Mouse (Mus musculus): ENCODE results near the gene Yars2.
A peak's percentile ranks its signal among the peaks of the same experiment; 100 is the strongest.
"Not testable (repeated sequence)": the region's sequence is repeated elsewhere in the genome, so short reads cannot be mapped to it uniquely, and the experiment has no call there.

Yars2 gene

DNA sequence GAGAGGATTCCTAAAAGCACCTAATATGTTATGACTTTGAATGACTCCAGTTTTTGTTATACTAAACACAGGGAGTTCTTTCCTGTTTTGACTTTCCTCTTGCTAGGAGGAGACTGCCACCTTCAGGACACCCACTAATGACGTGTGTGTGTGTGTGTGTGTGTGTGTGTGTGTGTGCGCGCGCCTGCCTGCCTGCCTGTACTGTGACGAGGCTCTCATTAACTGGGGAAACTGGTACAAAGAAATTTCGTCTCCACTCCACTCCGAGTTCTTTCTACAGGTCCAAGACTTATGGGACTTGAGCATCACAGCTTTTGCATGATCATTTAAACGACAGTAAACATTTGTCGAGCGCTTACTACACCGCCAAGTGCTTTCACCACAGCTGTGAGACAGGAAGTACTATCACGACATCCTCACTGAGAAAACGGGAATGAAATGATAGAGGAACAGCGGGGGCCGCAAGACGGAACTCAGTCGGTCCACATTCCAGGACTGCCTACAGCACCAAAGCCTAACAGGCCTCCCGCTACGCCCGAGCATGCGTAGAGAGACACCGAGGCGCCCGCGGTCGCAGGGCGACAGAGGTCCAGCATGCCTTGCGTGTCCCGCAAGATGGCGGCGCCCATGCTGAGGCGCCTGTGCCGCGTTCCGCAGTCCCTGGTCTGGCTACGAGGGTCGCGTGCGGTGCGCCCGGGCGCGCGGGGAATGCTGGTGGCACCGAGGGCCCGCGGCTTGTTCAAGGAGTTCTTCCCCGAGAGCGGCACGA, at the start of gene Yars2:
Gene Yars2, plus strand, starts transcription at position 597 of the 769 bp plus-strand sequence.
- peak; percentile 80 for DNase-seq (ENCODE audit: low read depth, low spot score)

DNA sequence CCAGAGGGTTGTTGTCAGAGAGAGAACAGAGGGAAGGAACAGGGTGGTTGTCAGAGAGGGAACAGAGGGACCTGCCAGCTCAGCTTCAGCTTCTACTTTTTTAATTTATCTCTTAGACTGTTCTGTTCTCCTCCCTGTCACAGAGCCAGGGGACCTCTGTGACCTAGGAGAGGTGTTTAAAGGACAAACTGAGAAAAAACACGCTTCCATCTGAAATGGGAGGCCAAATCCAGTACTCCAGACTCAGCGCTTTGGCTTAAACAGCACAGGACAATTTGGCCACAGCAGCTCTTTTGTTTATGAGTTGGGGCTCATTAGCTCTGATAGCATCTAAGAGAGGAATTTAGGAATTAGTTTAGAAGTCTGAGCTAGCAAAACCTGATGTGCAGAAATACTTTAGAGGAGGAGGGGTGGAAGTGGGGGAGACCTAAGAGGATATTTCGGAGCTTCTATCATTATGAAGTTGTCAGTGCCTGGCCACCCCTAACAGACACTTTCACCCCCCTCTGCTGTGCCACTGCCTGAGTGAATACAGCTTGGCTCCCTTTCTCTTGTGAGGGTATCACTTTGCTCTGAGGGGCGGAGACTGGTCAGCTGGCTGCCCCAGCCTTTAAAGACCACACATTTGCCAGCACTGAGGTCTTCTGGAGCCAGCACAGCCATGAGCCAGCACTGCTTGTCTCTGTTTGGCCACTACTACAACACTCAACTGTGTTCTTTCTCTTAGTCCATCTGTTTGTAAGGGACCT, 49.3 kb upstream of the Yars2 start:
- no peak for DNase-seq (ENCODE audit: low read depth, low spot score)

DNA sequence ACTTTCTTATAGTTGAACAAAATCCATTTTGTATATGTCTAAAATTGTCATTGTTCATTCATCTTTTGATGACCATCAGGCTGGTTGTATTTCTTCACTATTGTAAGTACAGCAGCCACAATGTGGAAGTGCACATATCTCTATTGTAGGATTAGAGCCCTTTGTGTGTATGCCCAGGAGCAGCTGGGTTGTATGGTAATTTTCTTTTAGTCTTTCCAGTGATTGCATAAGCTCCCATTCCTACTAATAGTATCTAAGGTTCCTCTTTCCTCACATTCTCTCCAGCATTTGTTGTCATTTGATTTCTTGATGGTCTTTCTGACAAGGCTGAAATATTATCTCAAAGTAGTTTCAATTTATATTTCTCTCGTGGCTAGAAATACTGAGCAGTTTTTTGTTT, 47.5 kb upstream of the Yars2 start:
- DNase-seq (ENCODE audit: low read depth, low spot score), result no peak

DNA sequence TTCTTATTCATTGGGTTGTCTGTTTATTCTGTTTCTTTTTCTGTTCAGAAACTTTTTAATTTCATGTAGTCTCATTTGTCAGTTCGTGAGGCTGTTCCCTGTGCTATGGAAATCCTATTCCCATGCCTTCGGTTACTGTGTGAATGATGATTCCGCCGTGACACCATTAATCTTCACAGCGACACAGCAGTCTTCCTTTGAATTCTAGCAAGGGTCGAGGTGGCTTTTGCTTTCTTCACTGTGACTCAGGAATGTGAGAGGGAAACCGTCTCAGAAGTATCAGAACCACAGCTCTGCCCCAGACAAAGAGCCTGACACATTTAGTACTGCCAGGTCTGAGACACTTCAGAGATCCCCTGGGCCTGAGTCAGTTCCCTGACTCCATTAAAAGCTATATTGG, 46.9 kb upstream of the Yars2 start:
- DNase-seq (ENCODE audit: low read depth, low spot score), result no peak

DNA sequence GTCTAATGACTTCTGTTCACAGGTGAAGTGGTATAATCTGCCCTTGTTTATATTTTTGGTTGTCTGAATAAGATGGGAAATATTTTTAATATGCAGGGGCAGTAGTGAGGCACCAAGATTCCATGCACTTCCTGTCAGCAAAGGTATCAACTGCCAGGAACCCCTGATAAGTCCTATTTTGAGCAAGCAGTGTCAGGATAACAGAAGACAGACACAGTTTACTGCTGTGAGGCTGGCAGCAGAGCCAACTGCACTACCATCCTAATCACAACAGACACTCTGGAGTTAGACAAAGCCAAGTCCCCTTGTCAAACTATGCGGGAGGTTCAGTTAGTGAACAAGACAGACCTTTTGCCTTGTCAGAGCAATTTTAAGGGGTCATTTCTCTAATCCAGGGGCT, 46.1 kb upstream of the Yars2 start:
- no peak for DNase-seq (ENCODE audit: low read depth, low spot score)

DNA sequence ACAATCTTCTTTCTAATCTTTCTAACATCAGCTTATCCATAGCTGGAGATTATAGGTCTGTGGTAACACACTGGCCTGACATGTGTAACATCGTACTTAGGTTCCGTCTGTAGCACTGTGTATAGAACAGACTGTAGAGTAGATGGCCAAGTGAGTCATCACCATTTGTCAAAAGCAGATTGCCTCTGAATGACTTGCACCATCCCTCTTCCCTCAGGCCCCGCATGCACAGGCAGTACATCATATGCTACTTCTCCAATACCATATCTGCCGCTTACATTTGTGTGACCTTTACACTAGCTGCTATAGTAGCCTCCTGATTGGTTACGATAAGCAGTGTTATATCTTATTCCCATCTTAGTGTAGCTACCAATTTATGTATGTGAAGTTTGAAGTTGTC, 41.9 kb upstream of the Yars2 start:
- no peak for DNase-seq (ENCODE audit: low read depth, low spot score)

DNA sequence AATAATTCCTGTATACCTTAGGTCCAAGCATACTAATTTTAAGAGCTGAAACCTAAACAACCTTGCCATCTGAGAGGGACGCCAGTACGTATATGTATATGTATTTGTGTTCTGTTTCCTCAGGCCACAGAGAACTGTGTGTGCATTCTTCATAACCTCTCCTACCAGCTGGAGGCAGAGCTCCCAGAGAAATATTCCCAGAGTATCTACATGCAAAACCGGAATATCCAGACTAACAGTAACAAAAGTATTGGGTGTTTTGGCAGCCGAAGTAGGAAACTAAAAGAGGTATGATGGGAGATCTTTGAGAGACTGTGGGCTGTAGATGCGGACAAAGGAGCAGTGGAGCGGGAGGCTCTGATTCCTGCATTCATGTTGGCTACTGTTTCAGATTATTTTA, 41.3 kb upstream of the Yars2 start:
- no peak for DNase-seq (ENCODE audit: low read depth, low spot score)

DNA sequence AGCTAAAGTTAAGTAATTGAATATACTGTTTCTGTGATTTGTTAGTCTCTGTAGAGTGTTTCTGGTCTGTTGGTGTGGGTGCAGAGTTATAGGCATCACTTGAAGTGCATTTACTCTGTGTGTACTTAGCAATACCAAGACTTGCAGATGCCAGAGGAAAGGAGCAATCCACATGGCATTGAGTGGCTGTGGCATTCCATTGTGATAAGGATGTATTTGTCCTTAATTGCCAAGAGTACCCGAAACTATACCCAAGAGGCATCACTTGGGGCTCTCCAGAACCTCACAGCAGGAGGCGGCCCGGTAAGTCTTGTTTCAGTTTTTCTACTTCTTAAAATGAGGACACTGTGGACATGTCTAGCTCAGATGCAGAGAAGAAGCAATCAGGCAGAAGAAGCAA, 40.3 kb upstream of the Yars2 start:
- no peak for DNase-seq (ENCODE audit: low read depth, low spot score)

DNA sequence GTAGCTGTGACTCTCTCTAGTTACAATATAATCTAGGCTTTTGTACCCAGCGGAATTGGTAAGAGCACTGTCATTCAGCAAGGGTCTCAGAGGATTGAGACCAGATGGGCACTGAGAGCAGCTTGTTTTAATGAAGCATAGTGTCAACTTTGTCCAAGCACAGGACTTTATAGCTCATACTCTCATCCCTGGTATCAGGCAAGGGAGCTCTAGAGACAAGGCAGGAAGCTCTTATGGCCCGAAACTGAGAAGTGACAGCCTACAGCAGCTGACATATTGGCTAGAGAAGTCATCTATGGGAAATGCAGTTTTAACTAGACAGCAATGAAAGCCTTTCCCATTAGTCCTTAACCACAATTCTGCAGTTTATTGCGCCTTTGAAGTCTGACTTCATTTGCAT, 29.8 kb upstream of the Yars2 start:
- no peak for DNase-seq (ENCODE audit: low read depth, low spot score)

DNA sequence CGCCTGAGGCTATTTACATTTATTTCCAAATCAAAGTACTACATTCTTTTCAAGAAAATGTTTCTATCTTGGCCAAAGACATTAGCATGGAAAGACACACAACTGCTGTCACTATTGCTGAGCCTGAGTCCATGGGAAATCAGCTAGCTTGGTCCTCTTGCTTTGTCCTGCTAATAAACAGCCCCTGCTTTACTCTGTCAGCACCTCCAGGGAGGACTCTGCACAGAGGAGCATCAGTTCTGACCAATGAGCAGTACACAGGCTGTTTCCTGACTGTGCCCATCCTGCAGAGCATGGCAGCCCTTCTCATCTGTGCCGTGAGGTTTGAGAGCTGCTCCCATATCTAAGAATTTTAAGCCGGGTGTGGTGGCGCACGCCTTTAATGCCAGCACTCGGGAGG, 29.0 kb upstream of the Yars2 start:
- no peak for DNase-seq (ENCODE audit: low read depth, low spot score)

DNA sequence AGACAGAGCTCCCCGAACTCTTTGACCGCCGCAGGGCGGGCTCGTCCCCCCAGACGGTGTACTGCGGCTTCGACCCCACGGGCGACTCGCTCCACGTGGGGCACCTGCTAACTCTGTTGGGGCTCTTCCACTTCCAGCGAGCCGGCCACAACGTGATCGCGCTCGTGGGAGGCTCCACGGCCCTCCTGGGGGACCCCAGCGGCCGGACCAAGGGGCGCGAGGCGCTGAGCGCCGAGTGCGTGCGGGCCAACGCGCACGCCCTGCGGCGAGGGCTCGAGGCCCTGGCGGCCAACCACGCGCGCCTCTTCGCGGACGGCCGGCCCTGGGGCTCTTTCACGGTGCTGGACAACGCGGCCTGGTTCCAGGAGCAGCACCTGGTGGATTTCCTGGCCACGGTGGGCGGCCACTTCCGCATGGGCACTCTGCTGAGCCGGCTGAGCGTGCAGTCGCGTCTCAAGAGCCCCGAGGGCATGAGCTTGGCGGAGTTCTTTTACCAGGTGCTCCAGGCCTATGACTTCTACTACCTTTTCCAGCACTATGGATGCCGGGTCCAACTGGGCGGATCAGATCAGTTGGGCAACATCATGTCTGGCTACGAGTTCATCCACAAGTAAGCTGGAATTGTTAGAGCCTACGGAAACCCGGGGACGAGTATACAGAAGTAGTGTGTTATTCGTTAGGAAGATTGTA, 518 bp downstream of the Yars2 start:
- DNase-seq (ENCODE audit: low read depth, low spot score), result no peak

DNA sequence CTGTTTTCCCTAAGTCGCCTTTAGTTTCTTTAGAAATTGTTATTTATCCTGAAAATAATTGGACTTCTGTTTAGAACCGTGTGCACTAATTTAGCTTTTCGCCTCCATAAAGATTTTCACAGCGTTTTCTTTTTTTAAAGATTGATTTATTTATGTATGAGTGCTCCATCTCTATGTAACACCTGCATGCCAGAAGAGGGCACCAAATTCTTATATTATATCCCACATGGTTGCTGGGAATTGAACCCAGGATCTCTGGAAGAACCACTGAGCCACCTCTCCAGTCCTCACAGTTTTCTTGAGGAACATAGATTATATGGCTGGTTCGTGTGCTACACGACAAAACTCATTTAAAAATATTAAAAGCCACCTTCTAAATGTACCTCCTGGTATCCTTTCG, 1.1 kb downstream of the Yars2 start:
- no peak for DNase-seq (ENCODE audit: low read depth, low spot score)

DNA sequence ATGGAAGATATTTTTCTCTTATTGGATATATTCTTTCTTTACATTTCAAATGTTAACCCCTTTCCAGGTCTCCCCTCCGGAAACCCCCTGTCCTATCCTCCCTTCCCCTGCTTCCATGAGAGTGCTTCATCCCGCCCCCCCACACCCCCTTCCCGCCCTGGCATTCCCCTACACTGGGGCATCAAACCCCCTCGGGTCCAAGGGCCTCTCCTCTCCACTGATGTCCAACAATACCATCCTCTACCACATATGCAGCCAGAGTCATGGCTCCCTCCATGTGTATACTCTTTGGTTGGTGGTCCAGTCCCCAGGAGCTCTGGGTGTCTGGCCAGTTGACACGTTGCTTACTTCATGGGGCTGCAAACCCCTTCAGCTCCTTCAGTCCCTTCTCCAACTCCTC, 8.6 kb downstream of the Yars2 start:
- no peak for DNase-seq (ENCODE audit: low read depth, low spot score)

DNA sequence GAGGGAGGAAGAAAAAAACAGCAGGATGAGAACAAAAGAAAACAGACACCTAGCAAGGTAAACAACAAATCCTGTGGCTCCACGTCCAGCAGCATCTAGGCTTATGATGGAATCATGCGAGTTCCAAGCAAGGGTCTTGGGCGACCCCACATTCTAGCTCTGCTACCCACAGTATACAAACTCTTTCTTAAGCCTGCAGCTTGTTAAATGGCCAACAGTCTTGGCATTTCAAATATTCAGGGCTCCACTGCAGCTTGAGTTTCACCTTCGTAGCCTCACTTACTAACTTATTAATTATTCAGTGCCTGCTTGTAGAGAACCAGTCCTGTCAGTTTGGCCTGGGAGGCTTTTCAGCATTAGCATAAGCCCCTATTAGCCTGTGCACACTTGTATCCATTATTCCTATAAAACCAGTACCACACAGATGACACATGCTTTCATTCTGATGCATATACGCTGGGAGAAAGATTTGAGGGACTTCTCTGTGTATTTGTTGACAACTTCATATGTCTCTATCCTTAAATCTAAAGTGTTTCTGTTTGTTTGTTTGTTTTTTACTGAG, 23.1 kb downstream of the Yars2 start:
- no peak for DNase-seq (ENCODE audit: low read depth, low spot score)

DNA sequence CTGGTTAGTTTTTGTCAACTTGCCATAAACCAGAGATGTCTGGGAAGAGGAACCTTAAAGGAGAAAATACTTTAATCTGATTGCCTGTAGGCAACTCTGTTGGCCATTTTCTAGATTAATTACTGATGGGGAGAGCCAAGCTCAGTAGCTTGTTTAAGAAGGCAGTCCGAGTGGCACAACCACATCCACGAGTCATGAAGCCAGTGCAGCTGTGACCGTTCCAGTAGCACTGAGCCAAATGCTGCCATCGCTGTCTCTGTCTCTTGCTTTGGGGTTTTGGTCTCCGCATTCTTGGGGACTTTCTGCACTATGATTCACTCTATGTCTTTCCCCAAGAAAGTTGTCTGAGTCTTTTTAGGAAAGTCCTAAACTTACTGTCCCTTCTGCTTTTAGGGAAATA, 43.7 kb downstream of the Yars2 start:
- DNase-seq (ENCODE audit: low read depth, low spot score), result no peak

DNA sequence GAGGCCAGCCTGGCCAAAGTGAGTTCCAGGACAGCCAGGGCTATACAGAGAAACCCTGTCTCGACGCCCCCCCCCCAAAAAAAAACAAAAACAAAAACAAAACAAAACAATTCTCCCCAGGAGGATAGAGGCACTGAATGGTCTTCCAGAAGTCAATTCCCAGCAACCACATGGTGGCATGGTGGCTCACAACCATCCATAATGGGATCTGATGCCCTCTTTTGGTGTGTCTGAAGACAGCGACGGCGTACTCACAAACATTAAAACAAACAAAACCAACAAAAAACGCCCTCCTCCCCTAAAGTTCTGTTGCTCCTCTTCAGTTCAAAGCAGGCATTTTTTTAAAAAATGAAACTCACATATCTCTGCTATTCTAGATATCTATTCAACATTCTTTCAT, 55.1 kb downstream of the Yars2 start:
- no peak for DNase-seq (ENCODE audit: low read depth, low spot score)

DNA sequence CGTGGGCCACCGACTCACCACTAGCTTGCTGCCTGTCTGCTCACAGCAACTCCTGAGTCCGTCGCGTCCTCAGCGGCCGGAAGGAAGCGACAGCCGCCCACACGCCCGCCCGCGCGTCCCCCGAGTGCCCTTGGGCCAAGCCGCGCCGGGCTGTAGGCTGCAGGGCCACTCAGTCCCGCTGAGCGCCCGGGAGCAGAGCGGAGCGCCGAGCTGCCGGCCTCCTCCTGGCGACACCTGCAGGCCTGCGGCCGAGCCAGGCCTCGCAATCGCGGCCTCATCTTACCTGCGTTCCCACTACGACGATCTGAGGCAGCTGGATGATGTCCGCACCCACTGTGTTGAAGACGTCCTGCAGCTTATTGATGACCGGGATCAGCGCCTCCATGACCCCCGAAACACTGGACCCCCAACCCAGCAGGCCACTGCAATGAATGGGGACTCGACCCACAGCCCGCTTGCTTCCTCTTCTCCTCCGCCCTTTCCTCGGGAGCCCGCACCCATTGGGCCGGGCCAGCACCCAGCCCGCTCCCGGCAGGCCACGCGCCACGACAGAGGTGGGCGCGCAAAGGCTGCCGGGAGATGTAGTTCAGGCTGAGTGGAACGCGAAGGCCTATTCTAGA, 55.8 kb downstream of the Yars2 start, which contains the start of gene Dnm1l:
Gene Dnm1l, minus strand, starts transcription at position 479 of the 620 bp plus-strand sequence.
- peak; percentile 74 for DNase-seq (ENCODE audit: low read depth, low spot score)

DNA sequence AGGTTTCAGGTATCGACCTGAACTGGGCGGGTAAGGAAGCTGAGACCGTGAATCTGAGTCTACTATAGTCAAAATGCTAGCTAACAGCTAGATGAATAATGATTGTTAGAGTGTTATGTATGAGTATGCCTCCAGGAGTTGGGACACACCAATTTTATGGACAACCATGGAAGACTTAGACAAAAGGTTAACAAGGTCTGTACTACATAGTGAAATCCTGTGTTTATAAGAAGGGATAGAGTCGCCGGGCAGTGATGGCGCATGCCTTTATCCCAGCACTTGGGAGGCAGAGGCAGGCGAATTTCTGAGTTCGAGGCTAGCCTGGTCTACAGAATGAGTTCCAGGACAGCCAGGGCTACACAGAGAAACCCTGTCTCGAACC, 56.3 kb downstream of the Yars2 start:
- DNase-seq (ENCODE audit: low read depth, low spot score), result not testable (repeated sequence)

Measured in retina, adult 2 months (tissue).